Mouse (Mus musculus): ENCODE data around the gene Muc3. TPM values are rescaled to one million over a fixed set of nuclear protein-coding genes. Genes with fewer than 3 reads are reported as not detected.

The Muc3 gene
- not detected for polyA plus RNA-seq (2017; shearing (Covaris generic))

GRCm38 (mm10) chr5:137149272-137149882, at the start of gene Muc3:
Gene Muc3 (minus strand): TSS chr5:137149322.

GRCm38 (mm10) chr5:137115866-137116847, 33.0 kb downstream of the Muc3 start, which contains the start of gene Trim56:
Gene Trim56 (minus strand): TSS chr5:137116209.

Other genes with a start within 250 kb of the Muc3 start
- gene Ift22, start 241.2 kb downstream of the Muc3 start, polyA plus RNA-seq (2017; shearing (Covaris generic)), result 5.8 TPM
- gene Fis1, start 196.0 kb downstream of the Muc3 start, polyA plus RNA-seq (2017; shearing (Covaris generic)), result 156 TPM
- gene Cldn15, start 182.7 kb downstream of the Muc3 start, polyA plus RNA-seq (2017; shearing (Covaris generic)), result 0.40 TPM
- gene Plod3, start 162.3 kb downstream of the Muc3 start, polyA plus RNA-seq (2017; shearing (Covaris generic)), result 6.2 TPM
- gene Znhit1, start 161.3 kb downstream of the Muc3 start, polyA plus RNA-seq (2017; shearing (Covaris generic)), result 29.4 TPM
- not detected for gene Vgf, start 122.9 kb downstream of the Muc3 start, polyA plus RNA-seq (2017; shearing (Covaris generic))
- 44.9 TPM for gene Ap1s1, start 103.2 kb downstream of the Muc3 start, polyA plus RNA-seq (2017; shearing (Covaris generic))
- not detected for gene Serpine1, start 77.1 kb downstream of the Muc3 start, polyA plus RNA-seq (2017; shearing (Covaris generic))
- gene Trim56, start 33.1 kb downstream of the Muc3 start, polyA plus RNA-seq (2017; shearing (Covaris generic)), result 6.6 TPM
- not detected for gene Muc3a, start 63.1 kb upstream of the Muc3 start, polyA plus RNA-seq (2017; shearing (Covaris generic))
- gene Ache, start 138.2 kb upstream of the Muc3 start, polyA plus RNA-seq (2017; shearing (Covaris generic)), result not detected
- not detected for gene Ufsp1, start 145.3 kb upstream of the Muc3 start, polyA plus RNA-seq (2017; shearing (Covaris generic))
- gene Srrt, start 158.4 kb upstream of the Muc3 start, polyA plus RNA-seq (2017; shearing (Covaris generic)), result 81.7 TPM
- gene Trip6, start 165.1 kb upstream of the Muc3 start, polyA plus RNA-seq (2017; shearing (Covaris generic)), result 2.7 TPM
- gene Slc12a9, start 184.3 kb upstream of the Muc3 start, polyA plus RNA-seq (2017; shearing (Covaris generic)), result 9.4 TPM
- not detected for gene Ephb4, start 200.8 kb upstream of the Muc3 start, polyA plus RNA-seq (2017; shearing (Covaris generic))